Mouse (Mus musculus) lung, adult 2 months (tissue): ENCODE results near the gene AW011738.

Source experiments
- CTCF ChIP-seq: fragments of 200-500 bp; IDR thresholded peaks from 2 replicates; pipeline ENCODE4 v1.5.1; 2011; ENCODE audit warnings: mild to moderate bottlenecking, low read length, control low read depth; ENCODE audit not compliant: insufficient read depth
- POLR2A ChIP-seq: fragments of 200-500 bp; IDR thresholded peaks from 2 replicates; pipeline ENCODE4 v1.6.1; 2011; ENCODE audit warnings: low read depth, mild to moderate bottlenecking, control low read depth, low read length, borderline replicate concordance; ENCODE audit errors: extremely low read depth

GRCm38 (mm10) chr4:156235360-156235770, 32.3 kb downstream of the AW011738 start:
- no peak for TF ChIP-seq CTCF
- TF ChIP-seq POLR2A = no peak
